Mouse (Mus musculus) stomach, embryonic 14.5 days (tissue): Measurements from ENCODE around the gene BC005537. TPM values are rescaled to one million over a fixed set of nuclear protein-coding genes. Genes with fewer than 3 reads are reported as not detected.

Experiments
- polyA plus RNA-seq: library from polyadenylated mRNA; unstranded; fragments of >200 nt; fragmentation: Nextera tagmentation; extraction: Ambion mirVana; gene quantifications from 2 replicates; pipeline ENCODE4 v1.2.1, GENCODE M21; 2014

The BC005537 gene
- polyA plus RNA-seq, 1 experiment from 2014 or later: 30.6 TPM

Other genes with a start within 250 kb of the BC005537 start
- 2.3 and 2.6 TPM in 2 replicates for gene Ripor2, start 219.5 kb upstream of the BC005537 start, polyA plus RNA-seq
- not detected in 2 replicates for gene Armh2, start 60.4 kb upstream of the BC005537 start, polyA plus RNA-seq
- gene Gmnn, start 39.7 kb upstream of the BC005537 start, polyA plus RNA-seq: 107 and 108 TPM in 2 replicates
- gene Acot13, start 29.9 kb downstream of the BC005537 start, polyA plus RNA-seq: 84.6 and 84.8 TPM in 2 replicates
- gene Tdp2, start 30.0 kb downstream of the BC005537 start, polyA plus RNA-seq: 58.3 and 61.7 TPM in 2 replicates
- gene D130043K22Rik, start 43.5 kb downstream of the BC005537 start, polyA plus RNA-seq: 0.41 and 0.64 TPM in 2 replicates
- 9.3 and 10.6 TPM in 2 replicates for gene Aldh5a1, start 136.0 kb downstream of the BC005537 start, polyA plus RNA-seq
- gene Gpld1, start 141.5 kb downstream of the BC005537 start, polyA plus RNA-seq: 3.9 and 4.1 TPM in 2 replicates
- 23.6 and 29.8 TPM in 2 replicates for gene Mrs2, start 218.7 kb downstream of the BC005537 start, polyA plus RNA-seq